Mouse (Mus musculus) adrenal gland, adult 2 months (tissue): ENCODE results near the gene Ap1g1. TPM values are rescaled to one million over a fixed set of nuclear protein-coding genes. Genes with fewer than 3 reads are reported as not detected.

Experiments
- DNase-seq: peaks from one replicate; pipeline ENCODE4 v3.0.0; 2021
- polyA plus RNA-seq: library from polyadenylated mRNA; depleted of rRNA; stranded (reverse); fragments of >200 nt; gene quantifications from 2 replicates; pipeline ENCODE4 v1.2.3, GENCODE M21; 2012
- total RNA-seq, 2 experiments: library from RNA; stranded (reverse); gene quantifications; 2 replicates each; pipeline ENCODE4 v1.2.3; 2021

Gene Ap1g1
- total and polyA plus RNA-seq, 3 experiments, result 17.1 to 91.7 (median 76.3) TPM

GRCm38 (mm10) chr8:109780548-109780947, 2.2 kb downstream of the Ap1g1 start:
- DNase-seq, result no peak

DNA sequence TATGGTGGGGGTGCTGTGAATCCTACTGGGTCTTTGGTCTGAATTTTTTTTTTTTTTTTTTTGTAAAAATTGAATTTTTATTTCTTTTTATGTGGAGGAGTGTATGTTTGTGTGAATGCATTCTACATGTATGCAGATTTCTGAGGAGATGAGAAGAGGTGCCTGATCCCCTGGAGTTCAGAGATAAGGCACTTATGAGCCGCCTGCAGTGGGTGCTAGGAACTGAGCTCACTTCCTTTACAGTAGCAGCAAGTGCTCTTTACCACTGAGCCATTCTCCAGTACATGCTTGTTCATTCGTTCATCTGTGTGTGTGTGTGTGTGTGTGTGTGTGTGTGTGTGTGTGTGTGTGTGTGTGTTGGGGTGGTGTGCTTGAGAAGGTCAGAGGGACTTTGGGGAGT, 12.6 kb downstream of the Ap1g1 start:
- DNase-seq, result no peak

DNA sequence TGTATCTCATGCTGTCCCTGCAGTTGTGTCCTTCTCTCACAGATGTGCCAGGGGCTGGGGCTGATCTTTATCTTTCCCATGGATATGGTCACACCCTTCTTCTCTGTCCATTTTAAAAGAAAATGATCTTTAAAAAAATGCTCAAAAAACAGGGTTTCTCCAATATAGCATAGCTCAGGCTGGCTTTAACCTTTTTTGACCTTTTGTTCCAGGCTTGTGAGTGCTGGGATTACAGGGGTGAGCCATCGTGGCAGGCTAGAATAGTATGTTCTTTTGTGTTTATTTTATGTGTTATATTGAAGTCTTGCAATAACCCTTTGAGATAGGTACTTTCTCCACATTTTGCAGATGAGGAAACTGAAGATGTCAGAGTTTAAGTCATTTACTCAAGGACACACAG, 16.8 kb downstream of the Ap1g1 start:
- no peak for DNase-seq

- no peak for DNase-seq
Measured at GRCm38 (mm10) chr8:109798721-109799120, 20.4 kb downstream of the Ap1g1 start.

GRCm38 (mm10) chr8:109799245-109799644, 20.9 kb downstream of the Ap1g1 start:
- DNase-seq, result no peak

- no peak for DNase-seq
Measured at GRCm38 (mm10) chr8:109800325-109800724, 22.0 kb downstream of the Ap1g1 start.

GRCm38 (mm10) chr8:109803211-109803610, 24.9 kb downstream of the Ap1g1 start:
- no peak for DNase-seq

DNA sequence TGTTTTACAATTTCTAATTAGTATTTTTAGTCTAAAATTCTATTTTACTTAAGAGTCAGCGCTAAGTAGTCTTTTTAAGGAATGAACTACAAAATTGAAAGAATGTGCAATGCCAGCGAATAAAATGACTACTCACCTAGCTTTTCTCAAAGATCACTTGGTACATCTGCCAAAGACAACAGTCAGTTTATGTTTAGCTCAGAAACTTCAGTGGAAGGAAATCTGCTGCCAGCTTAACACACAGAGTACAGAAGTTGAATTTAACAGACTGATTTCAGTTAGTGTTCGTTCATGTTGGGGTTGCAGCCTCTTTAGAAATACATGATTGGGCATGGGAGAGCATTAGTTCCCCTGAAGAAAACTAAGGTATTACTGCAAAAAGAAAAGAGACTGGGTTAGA, 25.4 kb downstream of the Ap1g1 start:
- no peak for DNase-seq

DNA sequence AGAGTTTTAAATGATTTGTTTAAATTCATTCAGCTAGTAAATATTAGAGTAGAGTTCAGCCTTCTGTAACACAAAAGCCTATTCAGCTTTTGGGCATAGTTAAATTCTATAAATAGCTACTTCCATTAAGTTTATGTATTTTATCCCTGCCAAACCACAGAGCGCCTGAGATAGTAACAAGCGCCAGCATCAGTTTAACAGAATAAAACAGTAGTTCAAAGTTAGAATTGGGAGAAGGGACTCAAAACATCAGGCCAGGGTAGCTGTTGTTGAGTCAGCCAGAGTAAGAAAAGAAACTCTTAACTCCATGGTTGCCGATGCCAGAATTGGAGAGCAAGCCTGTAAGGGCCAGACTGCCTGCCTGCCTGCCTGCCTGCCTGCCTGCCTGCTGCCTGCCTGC, 28.2 kb downstream of the Ap1g1 start:
- DNase-seq, result no peak

DNA sequence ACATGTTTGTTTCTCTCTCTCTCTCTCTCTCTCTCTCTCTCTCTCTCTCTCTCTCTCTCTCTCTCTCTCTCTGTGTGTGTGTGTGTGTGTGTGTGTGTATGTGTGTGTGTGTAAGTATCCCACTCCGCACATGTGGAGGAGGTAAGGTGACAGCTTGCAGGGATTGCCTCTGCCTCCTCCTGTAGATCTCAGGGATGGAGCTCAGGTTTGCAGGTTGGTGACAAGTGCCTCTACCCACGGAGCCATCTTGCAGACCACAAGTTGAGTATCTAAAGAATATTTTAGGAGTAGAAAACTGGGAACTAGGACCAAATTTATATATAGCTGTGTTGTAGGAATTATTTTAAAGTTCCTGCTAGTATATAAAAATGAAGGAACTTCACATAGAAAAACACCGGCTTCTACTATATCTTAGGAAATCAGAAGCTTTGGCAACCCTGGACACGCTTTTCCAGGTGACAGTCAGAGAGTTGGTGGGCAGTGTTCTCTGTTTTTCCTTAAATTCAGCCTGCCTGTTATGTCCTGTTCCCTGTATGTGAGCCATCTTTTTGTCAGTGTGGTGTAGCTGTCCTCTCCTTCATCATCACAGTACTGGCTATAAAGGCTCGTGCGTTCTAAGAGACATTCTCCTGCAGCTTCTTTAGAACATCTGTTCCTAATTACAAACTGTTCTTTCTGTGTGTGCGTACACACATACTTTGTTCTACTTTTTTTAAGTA, 29.2 kb downstream of the Ap1g1 start:
- no peak for DNase-seq

GRCm38 (mm10) chr8:109808120-109808447, 29.7 kb downstream of the Ap1g1 start:
- no peak for DNase-seq

- peak; percentile 78 for DNase-seq
Measured at GRCm38 (mm10) chr8:109810434-109810833, 32.1 kb downstream of the Ap1g1 start.

DNA sequence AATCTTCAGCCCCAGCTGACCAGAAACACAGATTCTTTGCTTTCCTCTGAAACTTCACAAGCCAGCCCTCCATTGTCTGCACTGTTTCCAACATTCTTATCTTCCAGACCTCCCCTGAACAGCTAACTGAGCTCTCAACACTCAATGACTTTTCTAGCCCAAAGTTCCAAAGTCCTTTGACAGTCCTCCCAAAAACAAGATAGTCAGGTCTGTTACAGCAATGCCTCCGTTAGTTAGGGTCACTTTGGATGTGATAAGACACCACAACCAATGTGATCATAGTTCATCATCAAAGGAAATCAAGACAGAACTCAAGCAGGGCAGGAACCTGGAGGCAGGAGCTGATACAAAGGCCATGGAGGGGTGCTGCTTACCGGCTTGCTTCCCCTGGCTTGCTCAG, 36.9 kb downstream of the Ap1g1 start:
- no peak for DNase-seq

DNA sequence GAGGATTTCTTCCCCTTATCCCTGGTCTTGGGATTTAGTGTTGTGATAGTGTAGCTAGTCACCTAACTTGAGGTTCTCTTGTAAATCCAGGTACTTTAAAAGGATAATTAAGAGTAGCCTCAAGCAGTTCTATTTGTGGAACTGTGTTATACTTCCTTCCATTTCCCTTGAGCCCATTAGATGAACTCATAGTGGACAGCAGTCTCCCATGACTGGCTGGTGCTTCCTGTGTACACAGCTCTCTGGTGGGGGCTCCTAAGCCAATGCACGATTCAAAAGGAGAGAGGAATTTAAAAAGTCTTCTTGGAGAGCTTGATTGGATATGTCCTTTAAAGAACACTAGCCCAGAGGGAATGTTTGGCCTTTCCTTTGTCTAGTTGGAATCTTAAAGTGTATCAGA, 39.6 kb downstream of the Ap1g1 start:
- no peak for DNase-seq

GRCm38 (mm10) chr8:109823561-109823960, 45.2 kb downstream of the Ap1g1 start:
- DNase-seq, result no peak

GRCm38 (mm10) chr8:109839822-109840221, 61.5 kb downstream of the Ap1g1 start:
- no peak for DNase-seq

DNA sequence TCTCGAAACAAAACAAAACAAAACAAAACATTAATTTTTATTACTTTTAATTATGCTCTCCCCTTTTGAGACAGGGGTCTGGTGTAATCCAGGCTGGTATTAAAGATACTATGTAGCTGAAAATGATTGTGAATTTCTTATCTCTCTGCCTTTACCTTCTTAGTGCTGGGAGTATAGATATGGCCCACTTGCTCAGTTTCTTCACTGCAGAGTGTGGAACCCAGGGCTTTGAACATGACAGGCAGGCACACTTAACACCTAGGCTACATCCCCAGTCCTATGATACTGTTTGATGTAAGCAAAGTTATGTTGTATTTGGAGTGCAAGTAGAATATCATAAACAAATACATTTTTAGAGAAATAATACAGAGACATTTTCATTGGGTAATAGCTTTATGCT, 64.1 kb downstream of the Ap1g1 start:
- DNase-seq, result no peak

- DNase-seq, result no peak
Measured at GRCm38 (mm10) chr8:109847866-109848265, 69.5 kb downstream of the Ap1g1 start.

GRCm38 (mm10) chr8:109848981-109849380, 70.6 kb downstream of the Ap1g1 start:
- DNase-seq, result no peak

- peak; percentile 53 for DNase-seq
Measured at GRCm38 (mm10) chr8:109853423-109853822, 75.1 kb downstream of the Ap1g1 start.

DNA sequence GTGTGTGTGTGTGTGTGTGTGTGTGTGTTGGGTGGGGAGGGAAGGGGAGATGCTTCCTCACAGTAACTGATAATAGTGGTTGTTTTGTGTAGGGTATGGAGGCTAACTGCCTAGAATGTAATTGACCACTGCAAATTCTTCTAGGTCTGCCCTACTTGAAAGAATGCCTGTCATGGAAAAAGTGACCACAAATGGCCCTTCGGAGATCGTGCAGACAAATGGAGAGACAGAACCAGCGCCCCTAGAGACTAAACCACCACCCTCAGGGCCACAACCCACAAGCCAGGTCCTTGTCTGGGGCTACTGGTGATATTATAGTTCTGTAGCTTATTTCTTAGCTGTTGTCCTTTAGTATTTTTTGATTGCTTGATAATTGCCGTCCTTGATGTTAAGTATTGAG, 76.2 kb downstream of the Ap1g1 start:
- no peak for DNase-seq

DNA sequence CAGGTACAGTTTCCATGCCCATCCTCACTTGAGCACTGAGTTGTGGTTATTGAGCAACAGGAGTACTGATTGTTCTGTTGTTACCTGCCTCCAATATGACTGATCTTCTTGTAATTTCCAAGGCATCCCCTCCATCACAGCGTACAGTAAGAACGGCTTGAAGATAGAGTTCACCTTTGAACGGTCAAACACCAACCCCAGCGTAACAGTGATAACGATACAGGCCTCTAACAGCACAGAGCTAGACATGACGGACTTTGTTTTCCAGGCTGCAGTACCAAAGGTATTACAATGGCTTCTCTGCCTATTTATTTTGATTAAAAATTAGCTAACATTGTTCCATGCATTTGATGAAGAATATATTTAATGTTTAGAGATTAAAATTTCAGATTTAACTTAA, 77.1 kb downstream of the Ap1g1 start:
- no peak for DNase-seq

DNA sequence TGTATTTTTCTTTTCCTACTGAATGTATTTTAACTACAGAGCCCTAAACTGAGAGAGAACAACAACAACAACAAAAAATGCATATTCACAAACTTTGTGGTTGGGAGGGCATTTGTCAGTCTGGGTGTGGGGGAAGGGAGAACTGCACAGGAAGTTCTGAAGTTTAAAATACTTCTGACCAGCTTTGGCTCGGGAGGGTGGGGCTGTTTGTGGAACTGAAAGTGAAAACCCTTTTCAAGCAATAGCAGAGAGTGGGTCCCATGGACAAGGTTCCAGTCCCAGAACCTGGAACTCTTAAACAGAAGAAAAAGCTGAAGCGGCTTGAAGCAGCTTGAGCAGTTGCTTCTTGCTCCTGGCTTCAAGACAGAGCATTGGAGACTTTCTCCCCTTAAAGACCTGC, 85.0 kb downstream of the Ap1g1 start:
- DNase-seq, result peak; percentile 43

GRCm38 (mm10) chr8:109864798-109865197, 86.4 kb downstream of the Ap1g1 start:
- no peak for DNase-seq

DNA sequence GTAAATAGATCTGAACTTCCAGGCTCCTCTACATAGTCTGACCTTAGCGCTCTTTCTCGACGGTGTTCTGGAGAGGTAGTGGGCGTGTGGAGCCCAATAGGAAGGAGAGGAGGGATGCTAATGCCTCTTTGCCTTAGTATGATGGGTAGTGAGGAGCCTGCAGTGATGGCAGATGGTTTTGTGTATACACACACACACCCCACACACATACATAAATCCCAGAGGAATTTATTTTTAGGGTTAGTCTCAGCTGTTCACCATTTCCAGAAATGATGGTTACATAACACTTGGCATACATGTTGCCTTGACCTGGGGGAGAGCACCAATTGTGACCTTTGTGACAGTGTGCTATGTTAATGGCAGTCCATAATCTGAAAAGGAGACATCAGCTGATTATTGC, 87.2 kb downstream of the Ap1g1 start:
- DNase-seq, result no peak
